Mouse (Mus musculus): ENCODE data around the gene Txndc8. TPM values are rescaled to one million over a fixed set of nuclear protein-coding genes. Genes with fewer than 3 reads are reported as not detected.

Gene Txndc8
- polyA plus RNA-seq (2014; fragmentation: Nextera tagmentation; extraction: Ambion mirVana): not detected in 2 replicates

DNA sequence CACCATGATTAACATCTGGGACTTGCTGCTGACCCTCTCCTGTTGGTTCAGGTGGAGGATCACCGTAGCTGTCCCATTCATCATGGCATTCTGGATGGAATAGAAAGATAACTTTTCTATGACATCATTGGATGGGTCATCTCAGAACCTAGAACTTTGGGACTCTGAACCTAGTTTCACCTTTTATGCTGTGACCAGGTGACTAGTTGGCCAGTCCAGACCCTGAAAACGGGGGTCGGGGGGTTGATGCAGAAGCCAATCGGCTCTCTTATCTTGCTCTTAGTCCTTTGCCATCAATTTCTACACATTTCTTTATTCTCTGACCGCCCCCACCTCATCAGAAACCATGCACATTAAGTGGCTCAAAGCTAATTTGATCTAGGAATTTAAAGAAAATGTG lies at the start of gene Txndc8:
TSS of gene Txndc8 (minus strand) at position 101 of the 400 bp plus-strand sequence.
- ATAC-seq (ENCODE audit: low FRiP score): no peak

DNA sequence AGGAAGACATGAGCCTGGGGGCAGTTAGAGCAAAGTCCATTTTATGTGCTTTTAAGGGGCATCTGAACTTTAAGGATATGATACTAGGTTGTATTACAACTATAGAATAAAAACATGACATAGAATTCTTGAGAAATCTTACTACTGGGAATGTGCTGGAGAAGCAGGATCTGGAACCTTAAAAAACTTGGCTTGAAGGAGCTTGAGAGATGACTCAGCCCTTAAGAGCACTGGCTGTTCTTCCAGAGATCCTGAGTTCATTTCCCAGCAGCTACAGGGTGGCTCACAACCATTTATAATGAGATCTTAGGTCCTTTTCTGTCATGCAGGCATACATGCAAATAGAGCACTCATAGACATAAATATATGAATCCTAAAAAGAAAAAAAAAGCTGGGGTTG lies 46.7 kb upstream of the Txndc8 start:
- H3K27ac ChIP-seq: no peak overlapping the region
- H3K9ac ChIP-seq: no peak overlapping the region
- no peak overlapping the region for H3K4me3 ChIP-seq (replicated peaks; ENCODE audit: low read length)
- ATAC-seq (ENCODE audit: low FRiP score) (no peak), DNase-seq (ENCODE audit: low spot score) (no peak)
- H3K4me2 ChIP-seq (replicated peaks): no peak overlapping the region
- H3K27me3 ChIP-seq (ENCODE audit: control insufficient read depth, insufficient read depth, low read length): no peaks in the 10 kb centered on the region
- no peaks in the 10 kb centered on the region for H3K36me3 ChIP-seq (replicated peaks; ENCODE audit: control insufficient read depth, insufficient read depth)
- H3K9me3 ChIP-seq (ENCODE audit: control insufficient read depth, low read length): no peaks in the 10 kb centered on the region
- H3K4me1 ChIP-seq (replicated peaks; ENCODE audit: control insufficient read depth, insufficient read depth, low read length): no peaks in the 10 kb centered on the region

More for the DNA sequence above, at the start of gene Txndc8:
- no peak for DNase-seq (ENCODE audit: low spot score)
- no peak within 1 kb of the TSS for H3K27ac ChIP-seq
- no peak within 1 kb of the TSS for H3K4me3 ChIP-seq (replicated peaks; ENCODE audit: low read length)
- no peak within 1 kb of the TSS for H3K4me2 ChIP-seq (replicated peaks)
- WGBS: 94% methylated on average over 5 of the region's 5 CpGs
- H3K9me3 ChIP-seq (ENCODE audit: control insufficient read depth, low read length): no peaks in the 10 kb centered on the region
- no peaks in the 10 kb centered on the region for H3K36me3 ChIP-seq (replicated peaks; ENCODE audit: control insufficient read depth, insufficient read depth)
- H3K27me3 ChIP-seq (ENCODE audit: control insufficient read depth, insufficient read depth, low read length): no peaks in the 10 kb centered on the region
- no peak within 1 kb of the TSS for H3K9ac ChIP-seq
- H3K4me1 ChIP-seq (replicated peaks; ENCODE audit: control insufficient read depth, insufficient read depth, low read length): no peaks in the 10 kb centered on the region

DNA sequence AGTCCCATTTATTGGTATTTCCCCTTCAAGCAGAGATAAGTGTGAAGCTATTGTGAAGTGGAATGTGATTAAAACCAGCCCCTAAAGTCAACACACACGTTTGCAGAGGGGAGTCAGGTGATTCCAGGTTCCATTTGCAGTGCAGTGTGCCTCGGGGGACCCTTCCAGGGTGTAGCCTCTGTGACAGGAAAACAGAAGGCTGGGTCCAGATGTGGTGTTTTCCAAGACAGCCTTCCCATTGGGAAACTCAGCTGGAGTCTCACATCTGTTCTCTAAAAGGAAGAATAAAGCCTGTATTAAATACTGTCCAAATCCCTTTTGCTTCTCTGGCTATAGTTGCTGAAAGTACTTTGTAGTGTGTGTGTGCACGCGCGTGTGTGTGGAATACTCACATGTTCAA lies 45.5 kb upstream of the Txndc8 start:
- DNase-seq (ENCODE audit: low spot score): no peak
- Histone ChIP-seq H3K4me2 (replicated peaks) (no peak overlapping the region), H3K27ac (no peak overlapping the region), H3K9ac (no peak overlapping the region), H3K9me3 (ENCODE audit: control insufficient read depth, low read length) (no peaks in the 10 kb centered on the region), H3K27me3 (ENCODE audit: control insufficient read depth, insufficient read depth, low read length) (no peaks in the 10 kb centered on the region), H3K36me3 (replicated peaks; ENCODE audit: control insufficient read depth, insufficient read depth) (no peaks in the 10 kb centered on the region), H3K4me1 (replicated peaks; ENCODE audit: control insufficient read depth, insufficient read depth, low read length) (no peaks in the 10 kb centered on the region), H3K4me3 (replicated peaks; ENCODE audit: low read length) (no peak overlapping the region)
- 70% methylated on average over 5 of the region's 5 CpGs for WGBS
- no peak for ATAC-seq (ENCODE audit: low FRiP score)

DNA sequence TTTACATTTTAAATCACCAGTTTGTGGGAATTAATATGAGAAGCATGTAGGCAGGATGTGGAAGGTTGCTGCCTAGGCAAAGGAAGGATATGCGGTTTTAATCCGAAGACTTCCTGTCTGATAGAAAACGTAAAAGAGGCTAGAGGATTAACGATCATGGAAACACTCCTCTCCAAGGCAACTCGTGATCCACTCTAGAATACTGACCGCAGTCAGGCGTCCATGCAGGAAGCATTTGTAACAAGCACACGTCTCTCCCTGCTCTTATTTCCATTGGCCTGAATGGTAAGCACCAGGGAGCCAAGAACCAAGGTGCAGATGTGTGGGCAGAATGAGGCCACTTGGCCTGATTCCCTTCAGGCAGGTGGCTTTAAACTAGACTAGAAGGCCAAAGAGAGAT lies 41.8 kb upstream of the Txndc8 start:
- H3K27me3 ChIP-seq (ENCODE audit: control insufficient read depth, insufficient read depth, low read length): no peaks in the 10 kb centered on the region
- H3K4me3 ChIP-seq (replicated peaks; ENCODE audit: low read length): no peak overlapping the region
- no peak for ATAC-seq (ENCODE audit: low FRiP score)
- no peaks in the 10 kb centered on the region for H3K4me1 ChIP-seq (replicated peaks; ENCODE audit: control insufficient read depth, insufficient read depth, low read length)
- H3K36me3 ChIP-seq (replicated peaks; ENCODE audit: control insufficient read depth, insufficient read depth): no peaks in the 10 kb centered on the region
- no peaks in the 10 kb centered on the region for H3K9me3 ChIP-seq (ENCODE audit: control insufficient read depth, low read length)
- no peak overlapping the region for H3K27ac ChIP-seq
- WGBS: 78% methylated on average over 8 of the region's 8 CpGs
- no peak for DNase-seq (ENCODE audit: low spot score)
- H3K9ac ChIP-seq: no peak overlapping the region
- no peak overlapping the region for H3K4me2 ChIP-seq (replicated peaks)

DNA sequence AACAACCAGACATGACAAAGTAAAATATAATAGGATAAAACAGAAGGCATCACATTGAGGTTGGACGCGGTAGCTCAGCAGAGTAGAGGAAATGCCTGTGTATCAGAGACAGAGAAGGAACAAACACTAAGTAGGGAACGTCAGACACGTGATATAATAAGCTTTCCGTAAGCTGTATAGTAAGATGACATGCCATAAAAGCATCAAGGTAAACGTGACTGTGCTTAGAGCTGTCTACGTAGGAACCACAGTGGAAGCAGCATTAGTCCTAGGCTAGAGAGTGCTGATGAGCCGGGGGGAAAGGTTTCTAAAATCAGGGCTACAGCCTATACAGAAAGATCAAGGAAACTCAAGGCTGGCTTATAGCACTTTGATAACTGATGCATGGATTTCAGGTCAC lies 41.4 kb upstream of the Txndc8 start:
- no peak for ATAC-seq (ENCODE audit: low FRiP score)
- H3K27ac ChIP-seq: no peak overlapping the region
- 88% methylated on average over 8 of the region's 8 CpGs for WGBS

DNA sequence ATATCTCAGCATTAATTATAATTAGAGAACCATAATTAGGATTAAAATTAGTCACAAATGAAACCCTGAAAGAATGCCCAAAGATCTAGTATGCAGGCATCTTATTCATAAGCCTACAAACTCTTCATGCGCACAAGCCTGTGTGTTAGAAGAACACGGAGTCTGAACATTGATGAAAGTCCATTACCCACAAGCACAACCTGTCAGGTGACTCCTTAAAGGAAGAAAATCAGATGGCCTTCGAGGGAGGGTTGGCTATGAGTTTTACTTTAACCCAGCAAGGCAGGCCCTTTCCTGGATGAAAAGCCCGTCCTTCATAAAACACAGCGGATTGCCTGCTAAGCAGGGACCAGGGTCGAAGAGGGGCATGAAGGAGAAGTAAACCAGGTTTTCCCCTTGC lies 35.9 kb upstream of the Txndc8 start:
- Histone ChIP-seq H3K36me3 (replicated peaks; ENCODE audit: control insufficient read depth, insufficient read depth) (no peaks in the 10 kb centered on the region), H3K4me2 (replicated peaks) (no peak overlapping the region), H3K9ac (no peak overlapping the region), H3K4me3 (replicated peaks; ENCODE audit: low read length) (no peak overlapping the region), H3K27me3 (ENCODE audit: control insufficient read depth, insufficient read depth, low read length) (no peaks in the 10 kb centered on the region), H3K9me3 (ENCODE audit: control insufficient read depth, low read length) (no peaks in the 10 kb centered on the region), H3K4me1 (replicated peaks; ENCODE audit: control insufficient read depth, insufficient read depth, low read length) (no peaks in the 10 kb centered on the region), H3K27ac (no peak overlapping the region)
- ATAC-seq (ENCODE audit: low FRiP score) (no peak), DNase-seq (ENCODE audit: low spot score) (no peak)
- 91% methylated on average over 6 of the region's 6 CpGs for WGBS

More for the DNA sequence above, 41.4 kb upstream of the Txndc8 start:
- DNase-seq (ENCODE audit: low spot score): no peak
- Histone ChIP-seq H3K4me2 (replicated peaks) (no peak overlapping the region), H3K9me3 (ENCODE audit: control insufficient read depth, low read length) (no peaks in the 10 kb centered on the region), H3K4me3 (replicated peaks; ENCODE audit: low read length) (no peak overlapping the region), H3K27me3 (ENCODE audit: control insufficient read depth, insufficient read depth, low read length) (no peaks in the 10 kb centered on the region), H3K9ac (no peak overlapping the region), H3K4me1 (replicated peaks; ENCODE audit: control insufficient read depth, insufficient read depth, low read length) (no peaks in the 10 kb centered on the region), H3K36me3 (replicated peaks; ENCODE audit: control insufficient read depth, insufficient read depth) (no peaks in the 10 kb centered on the region)

DNA sequence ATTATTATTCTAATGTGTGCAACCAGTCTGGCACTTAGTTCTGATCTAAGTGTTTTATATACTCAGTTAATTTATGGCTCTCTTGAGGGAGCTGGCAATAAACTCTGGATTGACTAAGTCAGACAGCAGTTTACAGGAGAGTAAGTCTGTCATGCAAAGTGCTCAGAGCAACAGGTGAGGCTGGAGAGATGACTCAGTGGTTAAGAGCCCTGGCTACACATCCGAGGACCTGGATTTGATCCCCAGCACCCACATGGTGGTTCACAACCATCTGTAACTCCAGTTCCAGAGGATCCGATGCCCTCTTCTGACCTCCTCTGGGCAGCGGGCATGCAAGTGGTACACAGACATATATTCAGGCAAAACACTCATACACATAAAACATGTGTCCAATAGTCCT lies 35.4 kb upstream of the Txndc8 start:
- Histone ChIP-seq H3K4me2 (replicated peaks) (no peak overlapping the region), H3K36me3 (replicated peaks; ENCODE audit: control insufficient read depth, insufficient read depth) (no peaks in the 10 kb centered on the region), H3K4me1 (replicated peaks; ENCODE audit: control insufficient read depth, insufficient read depth, low read length) (no peaks in the 10 kb centered on the region), H3K9me3 (ENCODE audit: control insufficient read depth, low read length) (no peaks in the 10 kb centered on the region), H3K27ac (no peak overlapping the region), H3K27me3 (ENCODE audit: control insufficient read depth, insufficient read depth, low read length) (no peaks in the 10 kb centered on the region), H3K4me3 (replicated peaks; ENCODE audit: low read length) (no peak overlapping the region), H3K9ac (no peak overlapping the region)
- WGBS: 98% methylated on average over 3 of the region's 3 CpGs
- no peak for DNase-seq (ENCODE audit: low spot score)
- no peak for ATAC-seq (ENCODE audit: low FRiP score)

DNA sequence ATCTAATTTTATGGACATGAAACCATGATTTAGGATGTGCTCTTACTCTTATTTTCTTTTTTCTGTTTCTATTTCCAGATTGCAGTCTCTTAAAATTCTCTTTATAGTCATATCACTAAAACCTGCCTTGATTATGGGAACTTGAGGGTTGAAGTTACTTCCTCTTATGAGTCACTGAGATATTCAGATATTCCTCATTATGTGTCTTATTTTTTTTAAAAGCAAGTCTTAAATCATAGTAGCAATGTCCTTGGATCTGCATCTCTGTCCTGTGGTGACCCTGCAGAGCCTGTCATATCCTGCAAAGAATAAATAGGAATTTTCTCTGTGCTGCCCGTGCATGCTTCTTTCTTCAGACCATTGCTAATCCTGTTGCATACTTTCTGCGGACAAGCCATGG lies 31.2 kb upstream of the Txndc8 start:
- 77% methylated on average over 2 of the region's 2 CpGs for WGBS
- no peak overlapping the region for H3K9ac ChIP-seq
- no peaks in the 10 kb centered on the region for H3K4me1 ChIP-seq (replicated peaks; ENCODE audit: control insufficient read depth, insufficient read depth, low read length)
- no peaks in the 10 kb centered on the region for H3K36me3 ChIP-seq (replicated peaks; ENCODE audit: control insufficient read depth, insufficient read depth)
- H3K27ac ChIP-seq: no peak overlapping the region
- DNase-seq (ENCODE audit: low spot score): no peak
- no peaks in the 10 kb centered on the region for H3K9me3 ChIP-seq (ENCODE audit: control insufficient read depth, low read length)
- no peaks in the 10 kb centered on the region for H3K27me3 ChIP-seq (ENCODE audit: control insufficient read depth, insufficient read depth, low read length)
- no peak overlapping the region for H3K4me3 ChIP-seq (replicated peaks; ENCODE audit: low read length)
- no peak for ATAC-seq (ENCODE audit: low FRiP score)
- no peak overlapping the region for H3K4me2 ChIP-seq (replicated peaks)

DNA sequence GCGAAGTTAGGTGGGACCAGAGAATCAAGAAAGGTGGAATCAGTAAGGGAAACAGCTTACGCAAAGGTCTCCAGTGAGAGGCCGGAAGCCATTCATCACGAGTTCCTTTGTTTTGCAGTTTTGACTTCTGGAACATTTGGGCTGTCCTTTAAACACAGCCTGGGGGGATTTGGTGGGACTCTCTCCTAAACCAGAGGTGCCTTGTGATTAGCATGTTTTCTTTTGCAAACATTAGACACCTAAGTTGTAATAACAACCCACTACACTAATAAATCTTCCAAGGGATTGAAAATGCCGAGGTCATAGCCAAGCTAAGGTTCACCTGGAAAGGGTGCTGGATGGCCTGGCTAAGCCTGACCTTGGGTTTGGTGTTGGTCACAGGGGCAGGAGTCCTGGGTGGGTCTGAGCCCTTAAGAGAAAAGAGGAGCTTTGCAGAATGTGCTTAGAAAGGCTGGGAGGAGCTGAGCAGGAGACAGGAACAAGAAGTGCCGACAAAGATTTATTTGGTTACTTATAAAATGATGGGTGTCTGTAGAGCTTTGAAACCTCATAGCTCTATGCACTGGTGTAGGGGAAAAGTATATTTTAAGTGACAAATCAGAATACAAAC lies 28.3 kb upstream of the Txndc8 start:
- Histone ChIP-seq H3K27me3 (ENCODE audit: control insufficient read depth, insufficient read depth, low read length) (no peaks in the 10 kb centered on the region), H3K27ac (no peak overlapping the region), H3K36me3 (replicated peaks; ENCODE audit: control insufficient read depth, insufficient read depth) (no peaks in the 10 kb centered on the region), H3K4me1 (replicated peaks; ENCODE audit: control insufficient read depth, insufficient read depth, low read length) (no peaks in the 10 kb centered on the region), H3K9ac (no peak overlapping the region), H3K9me3 (ENCODE audit: control insufficient read depth, low read length) (no peaks in the 10 kb centered on the region), H3K4me2 (replicated peaks) (no peak overlapping the region), H3K4me3 (replicated peaks; ENCODE audit: low read length) (no peak overlapping the region)
- DNase-seq (ENCODE audit: low spot score): no peak
- 90% methylated on average over 6 of the region's 6 CpGs for WGBS
- ATAC-seq (ENCODE audit: low FRiP score): no peak

DNA sequence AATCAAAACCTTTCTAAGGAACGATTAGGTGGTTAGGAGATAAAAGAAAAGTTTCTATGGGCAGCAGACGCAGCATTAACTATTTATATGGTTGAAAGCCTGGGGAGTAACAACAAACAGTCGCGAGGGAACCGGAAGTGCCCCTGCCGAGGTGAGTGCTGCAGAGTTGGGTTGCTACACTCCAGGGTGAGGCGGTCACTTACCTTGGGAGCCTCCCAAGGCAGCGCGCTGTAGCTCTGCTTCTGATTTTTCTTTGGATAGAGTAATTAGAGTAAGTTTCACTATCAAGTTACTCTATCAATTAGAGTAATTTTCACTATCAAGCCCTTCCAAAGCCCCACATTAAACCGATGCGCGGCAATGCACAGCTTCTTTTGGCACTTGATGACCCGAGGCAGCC lies 25.7 kb upstream of the Txndc8 start:
- no peaks in the 10 kb centered on the region for H3K36me3 ChIP-seq (replicated peaks; ENCODE audit: control insufficient read depth, insufficient read depth)
- peak overlapping the region; percentile 24 for H3K4me2 ChIP-seq (replicated peaks)
- H3K4me1 ChIP-seq (replicated peaks; ENCODE audit: control insufficient read depth, insufficient read depth, low read length): no peaks in the 10 kb centered on the region
- H3K27me3 ChIP-seq (ENCODE audit: control insufficient read depth, insufficient read depth, low read length): no peaks in the 10 kb centered on the region
- H3K4me3 ChIP-seq (replicated peaks; ENCODE audit: low read length): no peak overlapping the region
- WGBS: 50% methylated on average over 13 of the region's 13 CpGs
- DNase-seq (ENCODE audit: low spot score) (no peak), ATAC-seq (ENCODE audit: low FRiP score) (no peak)
- no peak overlapping the region for H3K9ac ChIP-seq
- H3K9me3 ChIP-seq (ENCODE audit: control insufficient read depth, low read length): no peaks in the 10 kb centered on the region
- H3K27ac ChIP-seq: no peak overlapping the region
